ENCODE assay signal across 24 mouse cellular contexts in the genomic region with DNA sequence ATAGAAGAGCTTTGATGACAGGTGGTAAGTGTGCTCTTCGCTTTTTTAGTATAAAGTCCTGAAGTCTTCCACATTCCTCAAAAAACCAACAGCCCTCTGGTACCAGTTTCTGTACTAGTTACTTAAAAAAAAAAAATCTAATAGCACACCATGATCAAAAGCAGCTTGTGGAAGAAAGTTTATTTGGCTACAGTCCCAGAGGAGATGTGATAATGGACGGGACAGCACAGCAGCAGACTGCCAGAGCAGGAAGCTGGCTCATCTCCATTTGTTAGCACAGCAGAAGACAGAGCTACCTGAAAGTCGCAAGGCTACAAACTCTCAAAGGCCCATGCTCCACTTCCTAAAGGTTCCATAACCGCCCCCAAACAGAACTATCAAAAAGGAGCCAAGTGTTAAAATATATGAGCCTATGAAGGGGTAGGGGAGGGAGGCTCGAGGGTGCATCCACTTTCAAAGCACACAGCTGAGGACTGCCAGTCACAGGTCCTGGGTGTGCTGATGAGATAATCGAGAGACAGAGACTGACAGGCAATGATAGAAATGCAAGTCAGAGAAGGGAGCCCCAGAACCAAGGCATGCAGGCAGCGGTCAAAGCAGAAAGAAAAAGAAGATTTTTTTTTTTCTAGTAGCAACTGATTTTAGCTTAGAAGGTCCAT. TPM values are rescaled to one million over a fixed set of nuclear protein-coding genes. Genes with fewer than 3 reads are reported as not detected.
DNase-seq lines count a peak whose midpoint lies in the region; ATAC-seq and TF ChIP-seq lines count a peak whose summit lies in the region.
"Had no signal": no experiment of that assay in that cellular context is flagged by ENCODE, and none has a peak within 500 bp of the region (broad histone marks: within the 10 kb centered on the region; RNA-seq: fewer than 3 reads in every experiment).

No protein-coding gene starts in this region.

- 51% methylated on average over 7 of the region's 7 CpGs for WGBS in heart, embryonic 11.5 days (ENCODE audit: insufficient replicate concordance)

- H3K79me2 ChIP-seq in MEL (ENCODE audit: control insufficient read depth, insufficient read depth, low read length, poor library complexity) = no peaks in the 10 kb centered on the region

- H3K4me3 ChIP-seq in MEL (ENCODE audit: control insufficient read depth in 1 of 2, insufficient read depth in 1 of 2, low read depth in 2 of 2, low read length in 2 of 2) = peak overlapping the region in 1 of 2 experiments; percentile 23; a peak in 1 of 4 replicates
- H3K4me3 ChIP-seq in heart, embryonic 11.5 days (ENCODE audit: low read depth, low read length) = no peak overlapping the region
- H3K4me3 ChIP-seq: embryonic facial prominence, embryonic 15.5 days; forebrain, embryonic 12.5 days; heart, adult 2 months; heart, embryonic 13.5 days; hindbrain, embryonic 10.5 days had no signal

- H3K4me2 ChIP-seq in heart, embryonic 11.5 days = no peak overlapping the region
- H3K4me2 ChIP-seq: embryonic facial prominence, embryonic 15.5 days; forebrain, embryonic 12.5 days; heart, embryonic 13.5 days; hindbrain, embryonic 14.5 days had no signal

- no peak overlapping the region for H3K27ac ChIP-seq in MEL (ENCODE audit: control insufficient read depth, low read depth, low read length)
- H3K27ac ChIP-seq in heart, embryonic 11.5 days (ENCODE audit: low read depth, low read length) = no peak overlapping the region
- H3K27ac ChIP-seq: embryonic facial prominence, embryonic 15.5 days; forebrain, embryonic 12.5 days; heart, adult 2 months; heart, embryonic 13.5 days; hindbrain, embryonic 10.5 days; hindbrain, embryonic 14.5 days had no signal

- H3K36me3 ChIP-seq in MEL (ENCODE audit: control insufficient read depth in 1 of 2, insufficient read depth in 2 of 2, low read length in 2 of 2) = peaks cover 0 to 3% of the 10 kb centered on the region in 2 experiments; a peak in 1 of 4 replicates
- no peaks in the 10 kb centered on the region for H3K36me3 ChIP-seq in heart, embryonic 11.5 days (ENCODE audit: control insufficient read depth, insufficient read depth, low read length)
- H3K36me3 ChIP-seq: embryonic facial prominence, embryonic 15.5 days; forebrain, embryonic 12.5 days; heart, embryonic 13.5 days; hindbrain, embryonic 10.5 days had no signal

- no peak for TF ChIP-seq RAD21 in MEL (IDR thresholded peaks at IDR 0.05; ENCODE audit: low read depth, low read length)

- peak; percentile 6 to 10 for DNase-seq in heart, postnatal 10 days
- DNase-seq in heart, postnatal 4 days = no peak
- DNase-seq in MEL (ENCODE audit: low read depth, low spot score) (peak; percentile 76), adipocyte (ENCODE audit: low spot score) (peak; percentile 9)
- no peak for DNase-seq in right cerebral cortex, postnatal 36 days (ENCODE audit: low spot score in 2 of 2)
- DNase-seq: adrenal gland, postnatal 10 days; cerebellum, adult 18-20 months; cerebellum, adult 9-11 months; cerebellum, postnatal 36 days; forebrain, postnatal 0 days; gastrocnemius, postnatal 14 days; heart, adult 2 months had no signal

- peak; percentile 14 to 19; a peak in 2 of 4 replicates for TF ChIP-seq EP300 in MEL (IDR thresholded peaks at IDR 0.05; ENCODE audit: low read depth in 1 of 2, low read length in 2 of 2)

- peaks cover 3 to 4% of the 10 kb centered on the region in 2 experiments; a peak in 2 of 4 replicates for H3K4me1 ChIP-seq in MEL (ENCODE audit: control insufficient read depth in 1 of 2, insufficient read depth in 2 of 2, low read length in 2 of 2)
- no peaks in the 10 kb centered on the region for H3K4me1 ChIP-seq in heart, embryonic 11.5 days (ENCODE audit: control insufficient read depth, insufficient read depth, low read length)
- H3K4me1 ChIP-seq: embryonic facial prominence, embryonic 15.5 days; forebrain, embryonic 12.5 days; hindbrain, embryonic 10.5 days had no signal

- no peaks in the 10 kb centered on the region; a peak in 1 of 4 replicates for H3K27me3 ChIP-seq in MEL (ENCODE audit: control insufficient read depth in 1 of 2, insufficient read depth in 2 of 2, low read length in 2 of 2)
- H3K27me3 ChIP-seq in heart, embryonic 11.5 days (ENCODE audit: control insufficient read depth, insufficient read depth, low read length) = no peaks in the 10 kb centered on the region
- H3K27me3 ChIP-seq: embryonic facial prominence, embryonic 15.5 days; forebrain, embryonic 12.5 days; heart, embryonic 13.5 days had no signal

- intact Hi-C loops in heart, postnatal 10 days (cut with DNase I) = no loop called here

- H3K9ac ChIP-seq in MEL (ENCODE audit: control insufficient read depth, low read depth, low read length, poor library complexity, severe bottlenecking) = no peak overlapping the region
- no peak overlapping the region for H3K9ac ChIP-seq in heart, embryonic 11.5 days (ENCODE audit: low read depth, low read length)
- H3K9ac ChIP-seq: embryonic facial prominence, embryonic 15.5 days; forebrain, embryonic 12.5 days; forebrain, postnatal 0 days; heart, embryonic 13.5 days; hindbrain, embryonic 14.5 days had no signal

- no peak for TF ChIP-seq CTCF in MEL (IDR thresholded peaks at IDR 0.05 in 2 of 3, conservative IDR thresholded peaks at IDR 0.05 in 1 of 3; ENCODE audit: control insufficient read depth in 1 of 3, insufficient read depth in 1 of 3, low read depth in 2 of 3, low read length in 3 of 3, poor library complexity in 1 of 3, severe bottlenecking in 1 of 3)

- no peaks in the 10 kb centered on the region for H3K9me3 ChIP-seq in MEL (replicated peaks; ENCODE audit: insufficient read depth, low read length)
- no peaks in the 10 kb centered on the region for H3K9me3 ChIP-seq in heart, embryonic 11.5 days (replicated peaks; ENCODE audit: control insufficient read depth, low read length)
- H3K9me3 ChIP-seq: embryonic facial prominence, embryonic 15.5 days; forebrain, embryonic 12.5 days; heart, embryonic 13.5 days; hindbrain, embryonic 10.5 days had no signal

- peak; percentile 93 for ATAC-seq in megakaryocyte progenitor cell, adult 5-6 weeks (replicated peaks; ENCODE audit: poor library complexity)
- ATAC-seq in heart, embryonic 11.5 days (replicated peaks; ENCODE audit: insufficient number of reproducible peaks, low FRiP score, low TSS enrichment) = no peak
- ATAC-seq: forebrain, postnatal 0 days; intestine, postnatal 0 days had no signal

- TF ChIP-seq POLR2A in MEL (IDR thresholded peaks at IDR 0.05; ENCODE audit: control insufficient read depth in 1 of 2, insufficient read depth in 1 of 2, low read depth in 1 of 2, low read length in 2 of 2, poor library complexity in 1 of 2) = no peak

TF ChIP-seq in MEL, 35 proteins besides CTCF, POLR2A, EP300 and RAD21:
- no peak for TF ChIP-seq CHD2 (IDR thresholded peaks at IDR 0.05; ENCODE audit: low read length)
- TF ChIP-seq ZNF384 (IDR thresholded peaks at IDR 0.05; ENCODE audit: low read depth, low read length) = peak; percentile 69
- no peak for TF ChIP-seq KAT2A (conservative IDR thresholded peaks at IDR 0.05; ENCODE audit: low read depth, low read length)
- peak; percentile 29; the same call in 1 of the 2 replicates for TF ChIP-seq TCF12 (IDR thresholded peaks at IDR 0.05; ENCODE audit: low read depth, low read length)
- 0 out of 2 replicates have a peak, but pooled peaks have one; percentile 15 for TF ChIP-seq ETS1 (IDR thresholded peaks at IDR 0.05; ENCODE audit: low read depth, low read length)
- TF ChIP-seq ELF1 (IDR thresholded peaks at IDR 0.05; ENCODE audit: low read depth, low read length) = peak; percentile 29; the same call in 1 of the 2 replicates

RNA-seq across cellular contexts. Expression of a gene that starts 10.4 kb away (rescaled TPM):
- total RNA-seq in heart, postnatal 10 days (2021) = not detected
- total RNA-seq in heart, postnatal 4 days (2021) = not detected
- total RNA-seq in MEL (2012; rRNA removed) = not detected in 2 replicates
- not detected for polyA plus RNA-seq in MEL (2012; ENCODE audit: insufficient read depth in 1 of 2, insufficient read length in 2 of 2, low read depth in 1 of 2, low replicate concordance in 2 of 2, missing spikeins in 1 of 2)
- total RNA-seq in megakaryocyte progenitor cell, adult 5-6 weeks (2015) = not detected in 2 replicates
- total RNA-seq in megakaryocyte progenitor cell, adult 5-6 weeks (2017) = not detected in 2 replicates
- not detected in 2 replicates for polyA plus RNA-seq in heart, embryonic 11.5 days (2014; fragmentation: Nextera tagmentation; extraction: Ambion mirVana)
- total RNA-seq: adrenal gland, postnatal 10 days; adrenal gland, postnatal 4 days; CH12.LX; forebrain, postnatal 0 days; gastrocnemius, adult 18-20 months; gastrocnemius, postnatal 14 days; heart, adult 2 months had no signal
- polyA plus RNA-seq: embryonic facial prominence, embryonic 15.5 days; forebrain, embryonic 12.5 days; forebrain, postnatal 0 days; heart, adult 2 months; heart, embryonic 13.5 days; heart, postnatal 0 days; hindbrain, embryonic 10.5 days; hindbrain, embryonic 14.5 days; intestine, postnatal 0 days had no signal

RNA-seq across cellular contexts. Expression of a gene that starts 11.2 kb away (rescaled TPM):
- not detected for total RNA-seq in heart, postnatal 10 days (2021)
- total RNA-seq in heart, postnatal 4 days (2021) = not detected
- not detected in 2 replicates for total RNA-seq in MEL (2012; rRNA removed)
- polyA plus RNA-seq in MEL (2012; ENCODE audit: insufficient read depth in 1 of 2, insufficient read length in 2 of 2, low read depth in 1 of 2, low replicate concordance in 2 of 2, missing spikeins in 1 of 2) = not detected
- not detected in 2 replicates for total RNA-seq in megakaryocyte progenitor cell, adult 5-6 weeks (2015)
- total RNA-seq in megakaryocyte progenitor cell, adult 5-6 weeks (2017) = not detected in 2 replicates
- not detected in 2 replicates for polyA plus RNA-seq in heart, embryonic 11.5 days (2014; fragmentation: Nextera tagmentation; extraction: Ambion mirVana)
- total RNA-seq: adrenal gland, postnatal 10 days; adrenal gland, postnatal 4 days; CH12.LX; forebrain, postnatal 0 days; gastrocnemius, adult 18-20 months; gastrocnemius, postnatal 14 days; heart, adult 2 months had no signal
- polyA plus RNA-seq: embryonic facial prominence, embryonic 15.5 days; forebrain, embryonic 12.5 days; forebrain, postnatal 0 days; heart, adult 2 months; heart, embryonic 13.5 days; heart, postnatal 0 days; hindbrain, embryonic 10.5 days; hindbrain, embryonic 14.5 days; intestine, postnatal 0 days had no signal

RNA-seq across cellular contexts. Expression of a gene that starts 17.7 kb away (rescaled TPM):
- total RNA-seq in heart, postnatal 10 days (2021) = not detected
- total RNA-seq in heart, postnatal 4 days (2021) = not detected
- total RNA-seq in MEL (2012; rRNA removed) = not detected in 2 replicates
- not detected for polyA plus RNA-seq in MEL (2012; ENCODE audit: insufficient read depth in 1 of 2, insufficient read length in 2 of 2, low read depth in 1 of 2, low replicate concordance in 2 of 2, missing spikeins in 1 of 2)
- not detected in 2 replicates for total RNA-seq in megakaryocyte progenitor cell, adult 5-6 weeks (2015)
- not detected in 2 replicates for total RNA-seq in megakaryocyte progenitor cell, adult 5-6 weeks (2017)
- not detected in 2 replicates for polyA plus RNA-seq in heart, embryonic 11.5 days (2014; fragmentation: Nextera tagmentation; extraction: Ambion mirVana)
- total RNA-seq: adrenal gland, postnatal 10 days; adrenal gland, postnatal 4 days; CH12.LX; forebrain, postnatal 0 days; gastrocnemius, adult 18-20 months; gastrocnemius, postnatal 14 days; heart, adult 2 months had no signal
- polyA plus RNA-seq: embryonic facial prominence, embryonic 15.5 days; forebrain, embryonic 12.5 days; forebrain, postnatal 0 days; heart, adult 2 months; heart, embryonic 13.5 days; heart, postnatal 0 days; hindbrain, embryonic 10.5 days; hindbrain, embryonic 14.5 days; intestine, postnatal 0 days had no signal

RNA-seq across cellular contexts. Expression of a gene that starts 23.5 kb away (rescaled TPM):
- total RNA-seq in heart, postnatal 10 days (2021) = not detected
- not detected for total RNA-seq in heart, postnatal 4 days (2021)
- total RNA-seq in MEL (2012; rRNA removed) = not detected in 2 replicates
- polyA plus RNA-seq in MEL (2012; ENCODE audit: insufficient read depth in 1 of 2, insufficient read length in 2 of 2, low read depth in 1 of 2, low replicate concordance in 2 of 2, missing spikeins in 1 of 2) = not detected
- not detected in 2 replicates for total RNA-seq in megakaryocyte progenitor cell, adult 5-6 weeks (2015)
- total RNA-seq in megakaryocyte progenitor cell, adult 5-6 weeks (2017) = not detected in 2 replicates
- not detected in 2 replicates for polyA plus RNA-seq in heart, embryonic 11.5 days (2014; fragmentation: Nextera tagmentation; extraction: Ambion mirVana)
- total RNA-seq: adrenal gland, postnatal 10 days; adrenal gland, postnatal 4 days; CH12.LX; forebrain, postnatal 0 days; gastrocnemius, adult 18-20 months; gastrocnemius, postnatal 14 days; heart, adult 2 months had no signal
- polyA plus RNA-seq: embryonic facial prominence, embryonic 15.5 days; forebrain, embryonic 12.5 days; forebrain, postnatal 0 days; heart, adult 2 months; heart, embryonic 13.5 days; heart, postnatal 0 days; hindbrain, embryonic 10.5 days; hindbrain, embryonic 14.5 days; intestine, postnatal 0 days had no signal

RNA-seq across cellular contexts. Expression of a gene that starts 35.9 kb away (rescaled TPM):
- not detected for total RNA-seq in heart, postnatal 10 days (2021)
- not detected for total RNA-seq in heart, postnatal 4 days (2021)
- total RNA-seq in MEL (2012; rRNA removed) = not detected in 2 replicates
- not detected for polyA plus RNA-seq in MEL (2012; ENCODE audit: insufficient read depth in 1 of 2, insufficient read length in 2 of 2, low read depth in 1 of 2, low replicate concordance in 2 of 2, missing spikeins in 1 of 2)
- total RNA-seq in megakaryocyte progenitor cell, adult 5-6 weeks (2015) = not detected in 2 replicates
- not detected in 2 replicates for total RNA-seq in megakaryocyte progenitor cell, adult 5-6 weeks (2017)
- polyA plus RNA-seq in heart, embryonic 11.5 days (2014; fragmentation: Nextera tagmentation; extraction: Ambion mirVana) = not detected in 2 replicates
- total RNA-seq: adrenal gland, postnatal 10 days; adrenal gland, postnatal 4 days; CH12.LX; forebrain, postnatal 0 days; gastrocnemius, adult 18-20 months; gastrocnemius, postnatal 14 days; heart, adult 2 months had no signal
- polyA plus RNA-seq: embryonic facial prominence, embryonic 15.5 days; forebrain, embryonic 12.5 days; forebrain, postnatal 0 days; heart, adult 2 months; heart, embryonic 13.5 days; heart, postnatal 0 days; hindbrain, embryonic 10.5 days; hindbrain, embryonic 14.5 days; intestine, postnatal 0 days had no signal

Comparison
In these comparisons a context has a peak if more than half of its experiments do, and no peak if none do; other contexts are left out.
1. DNase-seq: peak in heart, postnatal 10 days (2 of 2), MEL (single experiment) and adipocyte (single experiment); none in heart, postnatal 4 days (single experiment) and right cerebral cortex, postnatal 36 days (0 of 2).